ENCODE assay signal across 11 mouse cellular contexts in the genomic region with DNA sequence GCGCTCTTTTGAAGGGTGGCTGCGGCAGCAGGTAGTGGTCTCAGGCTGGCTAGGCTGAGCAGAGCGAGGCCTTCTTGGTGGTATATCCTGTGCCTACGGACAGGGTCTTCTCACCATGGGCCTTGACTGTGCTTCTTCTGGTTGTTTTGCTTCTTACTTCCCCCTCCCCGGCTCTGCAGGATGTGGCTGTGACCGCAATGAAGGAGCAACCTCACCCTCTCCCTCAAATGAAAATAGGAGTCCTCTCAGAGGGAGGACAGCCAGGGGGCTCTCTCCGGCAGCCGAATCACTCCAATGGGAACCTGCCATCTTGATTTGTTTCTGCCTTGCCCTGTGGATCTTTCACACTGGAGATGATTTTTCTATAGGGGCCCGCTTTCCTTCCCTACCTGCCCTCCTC. TPM values are rescaled to one million over a fixed set of nuclear protein-coding genes. Genes with fewer than 3 reads are reported as not detected.
DNase-seq lines count a peak whose midpoint lies in the region; ATAC-seq and TF ChIP-seq lines count a peak whose summit lies in the region.
"Had no signal": no experiment of that assay in that cellular context is flagged by ENCODE, and none has a peak within 500 bp of the region (broad histone marks: within the 10 kb centered on the region; RNA-seq: fewer than 3 reads in every experiment).

No protein-coding gene starts in this region.

- H3K4me1 ChIP-seq in kidney, embryonic 16.5 days (ENCODE audit: insufficient read depth, low read length), result no peaks in the 10 kb centered on the region
- H3K4me1 ChIP-seq: limb, embryonic 12.5 days had no signal

- H3K4me2 ChIP-seq in kidney, embryonic 16.5 days (replicated peaks; ENCODE audit: low read depth, low read length), result no peak overlapping the region
- H3K4me2 ChIP-seq: kidney, embryonic 15.5 days; limb, embryonic 12.5 days had no signal

- peaks cover 11% of the 10 kb centered on the region; the same call in 1 of the 2 replicates for H3K36me3 ChIP-seq in kidney, embryonic 16.5 days (ENCODE audit: insufficient read depth, low read length)

- no peak for TF ChIP-seq CTCF in layer of hippocampus, adult 2 months (conservative IDR thresholded peaks at IDR 0.05)

- DNase-seq in layer of hippocampus, adult 2 months (ENCODE audit: low spot score in 2 of 2), result no peak
- DNase-seq in layer of hippocampus, adult 8-10 months (ENCODE audit: low spot score in 2 of 2), result no peak
- DNase-seq in thymus, postnatal 14 days, result peak; percentile 85
- DNase-seq in kidney, postnatal 36 days, result no peak
- no peak for DNase-seq in urinary bladder, postnatal 36 days (ENCODE audit: low spot score in 2 of 2)
- DNase-seq: right cerebral cortex, postnatal 25 days had no signal

- ATAC-seq in common myeloid progenitor, adult 5-6 weeks (replicated peaks; ENCODE audit: low read depth, poor library complexity, severe bottlenecking), result peak; percentile 80
- peak; percentile 63 for ATAC-seq in megakaryocyte progenitor cell, adult 5-6 weeks (replicated peaks; ENCODE audit: poor library complexity)
- no peak for ATAC-seq in kidney, embryonic 16.5 days (ENCODE audit: low FRiP score, low TSS enrichment)

- H3K4me3 ChIP-seq in layer of hippocampus, adult 2 months, result peak overlapping the region; percentile 15
- no peak overlapping the region for H3K4me3 ChIP-seq in kidney, embryonic 16.5 days (ENCODE audit: low read length)
- H3K4me3 ChIP-seq: kidney, embryonic 15.5 days; limb, embryonic 12.5 days had no signal

- no peak overlapping the region; the same call in 1 of the 2 replicates for H3K27ac ChIP-seq in layer of hippocampus, adult 2 months
- no peak overlapping the region for H3K27ac ChIP-seq in kidney, embryonic 16.5 days (ENCODE audit: low read length)
- H3K27ac ChIP-seq: kidney, embryonic 15.5 days; limb, embryonic 12.5 days had no signal

- H3K9ac ChIP-seq in kidney, embryonic 16.5 days (replicated peaks; ENCODE audit: low read length), result no peak overlapping the region
- H3K9ac ChIP-seq: kidney, embryonic 15.5 days; limb, embryonic 12.5 days had no signal

- no peaks in the 10 kb centered on the region for H3K27me3 ChIP-seq in kidney, embryonic 16.5 days (ENCODE audit: insufficient read depth, low read length)
- H3K27me3 ChIP-seq: kidney, embryonic 15.5 days; limb, embryonic 12.5 days had no signal

- 92% methylated on average over 9 of the region's 9 CpGs for WGBS in kidney, embryonic 16.5 days

- H3K9me3 ChIP-seq in kidney, embryonic 16.5 days (ENCODE audit: low read length), result no peaks in the 10 kb centered on the region
- H3K9me3 ChIP-seq: kidney, embryonic 15.5 days; limb, embryonic 12.5 days had no signal

RNA-seq across cellular contexts. Expression of gene Tnfaip8l2, which starts 0.7 kb away (rescaled TPM):
- 1 to 10 TPM; 2.5 to 2.7 TPM for total RNA-seq in layer of hippocampus, adult 2 months (2021)
- total RNA-seq in layer of hippocampus, adult 8-10 months (2022), result 10 to 100 TPM in 1 of 4 experiments, 1 to 10 TPM in 3; 1.7 to 11.1 (median 5.4) TPM
- total RNA-seq in common myeloid progenitor, adult 5-6 weeks (2017), result 21.8 and 38.5 TPM in 2 replicates
- total RNA-seq in megakaryocyte progenitor cell, adult 5-6 weeks (2015), result 17.9 and 18.7 TPM in 2 replicates
- total RNA-seq in megakaryocyte progenitor cell, adult 5-6 weeks (2017), result 17.8 and 25.1 TPM in 2 replicates
- polyA plus RNA-seq in kidney, embryonic 16.5 days (2015; fragmentation: Nextera tagmentation; extraction: Ambion mirVana), result 2.9 and 4.2 TPM in 2 replicates

RNA-seq across cellular contexts. Expression of gene Lysmd1, which starts 7.6 kb away (rescaled TPM):
- total RNA-seq in layer of hippocampus, adult 2 months (2021), result 10 to 100 TPM; 16.4 to 16.7 TPM
- total RNA-seq in layer of hippocampus, adult 8-10 months (2022), result 10 to 100 TPM; 12.5 to 17.7 (median 13.4) TPM
- total RNA-seq in common myeloid progenitor, adult 5-6 weeks (2017), result 2.9 and 6.9 TPM in 2 replicates
- 3.1 and 3.6 TPM in 2 replicates for total RNA-seq in megakaryocyte progenitor cell, adult 5-6 weeks (2015)
- total RNA-seq in megakaryocyte progenitor cell, adult 5-6 weeks (2017), result 3.8 and 4.3 TPM in 2 replicates
- 15.3 and 17.3 TPM in 2 replicates for polyA plus RNA-seq in kidney, embryonic 16.5 days (2015; fragmentation: Nextera tagmentation; extraction: Ambion mirVana)

RNA-seq across cellular contexts. Expression of gene Scnm1, which starts 7.7 kb away (rescaled TPM):
- 10 to 100 TPM; 50.4 to 57.5 TPM for total RNA-seq in layer of hippocampus, adult 2 months (2021)
- total RNA-seq in layer of hippocampus, adult 8-10 months (2022), result 10 to 100 TPM; 51.4 to 57.8 (median 54.9) TPM
- total RNA-seq in common myeloid progenitor, adult 5-6 weeks (2017), result 59.6 and 88.2 TPM in 2 replicates
- 43.4 and 45.8 TPM in 2 replicates for total RNA-seq in megakaryocyte progenitor cell, adult 5-6 weeks (2015)
- 66.0 and 85.7 TPM in 2 replicates for total RNA-seq in megakaryocyte progenitor cell, adult 5-6 weeks (2017)
- 71.6 and 79.0 TPM in 2 replicates for polyA plus RNA-seq in kidney, embryonic 16.5 days (2015; fragmentation: Nextera tagmentation; extraction: Ambion mirVana)

RNA-seq across cellular contexts. Expression of gene Tmod4, which starts 17.2 kb away (rescaled TPM):
- total RNA-seq in layer of hippocampus, adult 2 months (2021), result under 1 TPM in 1 of 2 experiments, not detected in 1; 0.71 TPM
- total RNA-seq in layer of hippocampus, adult 8-10 months (2022), result under 1 TPM in 2 of 4 experiments, not detected in 2; 0.55 to 0.81 TPM
- total RNA-seq in common myeloid progenitor, adult 5-6 weeks (2017), result not detected in 2 replicates
- total RNA-seq in megakaryocyte progenitor cell, adult 5-6 weeks (2015), result 1.1 and 2.6 TPM in 2 replicates
- total RNA-seq in megakaryocyte progenitor cell, adult 5-6 weeks (2017), result 2.3 and 2.5 TPM in 2 replicates
- polyA plus RNA-seq in kidney, embryonic 16.5 days (2015; fragmentation: Nextera tagmentation; extraction: Ambion mirVana), result 0.84 and 1.6 TPM in 2 replicates

RNA-seq across cellular contexts. Expression of gene Sema6c, which starts 18.8 kb away (rescaled TPM):
- 10 to 100 TPM; 33.9 to 46.6 TPM for total RNA-seq in layer of hippocampus, adult 2 months (2021)
- 10 to 100 TPM; 27.1 to 36.4 (median 30.9) TPM for total RNA-seq in layer of hippocampus, adult 8-10 months (2022)
- total RNA-seq in common myeloid progenitor, adult 5-6 weeks (2017), result 0.64 and 4.6 TPM in 2 replicates
- 0.05 and 0.07 TPM in 2 replicates for total RNA-seq in megakaryocyte progenitor cell, adult 5-6 weeks (2015)
- total RNA-seq in megakaryocyte progenitor cell, adult 5-6 weeks (2017), result not detected in 2 replicates
- polyA plus RNA-seq in kidney, embryonic 16.5 days (2015; fragmentation: Nextera tagmentation; extraction: Ambion mirVana), result 3.0 and 3.1 TPM in 2 replicates
